Mouse (Mus musculus): ENCODE measurements around the gene Clmn. TPM values are rescaled to one million over a fixed set of nuclear protein-coding genes. Genes with fewer than 3 reads are reported as not detected.

The Clmn gene
- polyA plus RNA-seq, 1 experiment from 2014 or later = 1.2 TPM

- no peak for ATAC-seq (ENCODE audit: low read depth)
- WGBS = 64% methylated on average over 8 of the region's 8 CpGs
- peaks cover 31% of the 10 kb centered on the region for H3K4me1 ChIP-seq (replicated peaks)
Measured at GRCm38 (mm10) chr12:104822151-104822550, 42.7 kb downstream of the Clmn start.

DNA sequence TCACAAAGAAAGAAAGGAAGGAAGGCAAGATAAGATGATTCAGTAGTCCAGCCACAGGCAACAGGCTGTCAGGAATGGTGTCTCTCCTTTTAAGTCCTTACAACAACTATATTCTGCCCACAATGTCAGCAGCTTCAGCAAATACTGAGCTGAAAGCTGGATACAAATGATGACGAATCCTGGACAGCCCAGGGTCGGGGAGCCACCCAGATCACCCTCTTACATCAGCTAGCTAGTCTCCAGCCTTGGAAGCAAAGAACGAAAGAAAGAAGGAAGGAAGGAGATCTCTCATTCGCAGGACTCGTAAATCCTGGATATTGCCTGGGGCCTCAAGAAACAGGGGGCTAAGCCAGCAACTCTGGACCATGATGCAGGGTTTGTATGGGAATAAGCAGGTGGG lies 44.8 kb downstream of the Clmn start:
- Histone ChIP-seq H3K27ac (replicated peaks) (no peak overlapping the region), H3K9ac (no peak overlapping the region), H3K4me1 (replicated peaks) (peaks cover 23% of the 10 kb centered on the region), H3K4me3 (no peak overlapping the region), H3K36me3 (no peaks in the 10 kb centered on the region), H3K27me3 (0 out of 2 replicates have a peak, but pooled peaks cover 3% of the 10 kb centered on the region), H3K9me3 (no peaks in the 10 kb centered on the region), H3K4me2 (no peak overlapping the region)
- ATAC-seq (ENCODE audit: low read depth) = no peak
- WGBS = 81% methylated on average over 5 of the region's 5 CpGs

More at GRCm38 (mm10) chr12:104822151-104822550, 42.7 kb downstream of the Clmn start:
- Histone ChIP-seq H3K9ac (no peak overlapping the region), H3K36me3 (no peaks in the 10 kb centered on the region), H3K27ac (replicated peaks) (no peak overlapping the region), H3K4me2 (no peak overlapping the region), H3K27me3 (0 out of 2 replicates have a peak, but pooled peaks cover 3% of the 10 kb centered on the region), H3K4me3 (no peak overlapping the region), H3K9me3 (no peaks in the 10 kb centered on the region)

- H3K4me1 ChIP-seq (replicated peaks) = peaks cover 20% of the 10 kb centered on the region
- no peaks in the 10 kb centered on the region for H3K9me3 ChIP-seq
- H3K4me2 ChIP-seq = no peak overlapping the region
- 0 out of 2 replicates have a peak, but pooled peaks cover 3% of the 10 kb centered on the region for H3K27me3 ChIP-seq
- no peak overlapping the region for H3K27ac ChIP-seq (replicated peaks)
- 61% methylated on average over 8 of the region's 8 CpGs for WGBS
- H3K36me3 ChIP-seq = no peaks in the 10 kb centered on the region
- no peak overlapping the region for H3K4me3 ChIP-seq
- no peak for ATAC-seq (ENCODE audit: low read depth)
- H3K9ac ChIP-seq = no peak overlapping the region
Measured at GRCm38 (mm10) chr12:104819050-104819449, 45.8 kb downstream of the Clmn start.

- Histone ChIP-seq H3K9ac (no peak overlapping the region), H3K27ac (replicated peaks) (no peak overlapping the region), H3K4me3 (no peak overlapping the region), H3K27me3 (0 out of 2 replicates have a peak, but pooled peaks cover 3% of the 10 kb centered on the region), H3K4me2 (no peak overlapping the region), H3K9me3 (no peaks in the 10 kb centered on the region), H3K4me1 (replicated peaks) (peaks cover 24% of the 10 kb centered on the region), H3K36me3 (no peaks in the 10 kb centered on the region)
- 75% methylated on average over 7 of the region's 7 CpGs for WGBS
- ATAC-seq (ENCODE audit: low read depth) = no peak
Measured at GRCm38 (mm10) chr12:104818057-104818456, 46.8 kb downstream of the Clmn start.

DNA sequence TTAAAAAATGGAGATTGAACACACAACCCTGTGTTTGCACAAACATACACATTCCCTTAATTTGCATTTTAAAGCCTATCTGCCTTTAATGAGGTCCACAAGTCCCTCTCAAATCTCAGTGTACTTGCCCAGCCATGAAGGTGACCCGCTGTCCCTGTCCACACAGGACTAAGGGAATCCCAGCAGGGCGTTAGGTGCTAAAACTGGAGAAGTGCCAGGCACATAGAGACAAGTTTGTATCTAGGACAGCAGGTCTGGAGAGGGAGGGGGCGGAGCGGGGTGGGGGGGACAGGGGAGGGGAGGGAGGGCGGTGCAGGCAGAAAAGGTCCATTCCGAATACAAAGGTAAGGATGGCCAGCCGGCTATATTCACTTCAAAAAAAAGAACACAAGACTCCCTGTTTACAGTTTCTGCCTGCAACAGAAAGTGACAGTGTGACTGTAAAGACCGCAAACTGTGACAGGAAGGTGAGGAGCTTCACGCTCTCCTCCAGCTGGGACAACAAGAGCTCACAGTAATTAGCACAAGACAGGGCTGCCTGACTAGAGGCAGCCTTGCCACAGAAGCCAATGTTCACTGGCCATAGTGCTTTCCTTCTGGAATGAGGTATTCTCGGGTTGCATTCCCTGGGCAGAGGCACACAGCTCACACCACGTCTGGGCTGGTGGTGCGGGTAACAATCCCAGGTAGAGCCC lies 47.6 kb downstream of the Clmn start:
- 20% methylated on average over 12 of the region's 12 CpGs for WGBS
- Histone ChIP-seq H3K27ac (replicated peaks) (no peak overlapping the region), H3K9ac (peak overlapping the region; percentile 36; the same call in 1 of the 2 replicates), H3K27me3 (no peaks in the 10 kb centered on the region), H3K4me1 (replicated peaks) (peaks cover 24% of the 10 kb centered on the region), H3K4me3 (no peak overlapping the region), H3K9me3 (no peaks in the 10 kb centered on the region), H3K36me3 (no peaks in the 10 kb centered on the region), H3K4me2 (no peak overlapping the region)
- no peak for ATAC-seq (ENCODE audit: low read depth)

- Histone ChIP-seq H3K4me3 (no peak overlapping the region), H3K9me3 (no peaks in the 10 kb centered on the region), H3K4me2 (no peak overlapping the region), H3K27ac (replicated peaks) (no peak overlapping the region), H3K27me3 (no peaks in the 10 kb centered on the region), H3K9ac (no peak overlapping the region), H3K36me3 (no peaks in the 10 kb centered on the region), H3K4me1 (replicated peaks) (peaks cover 36% of the 10 kb centered on the region)
- 49% methylated on average over 7 of the region's 7 CpGs for WGBS
- ATAC-seq (ENCODE audit: low read depth) = no peak
Measured at GRCm38 (mm10) chr12:104814291-104814690, 50.6 kb downstream of the Clmn start.

- Histone ChIP-seq H3K4me3 (no peak overlapping the region), H3K4me2 (no peak overlapping the region), H3K27ac (replicated peaks) (no peak overlapping the region), H3K4me1 (replicated peaks) (peaks cover 35% of the 10 kb centered on the region), H3K27me3 (no peaks in the 10 kb centered on the region), H3K9ac (no peak overlapping the region), H3K9me3 (no peaks in the 10 kb centered on the region), H3K36me3 (no peaks in the 10 kb centered on the region)
- 74% methylated on average over 13 of the region's 13 CpGs for WGBS
- ATAC-seq (ENCODE audit: low read depth) = no peak
Measured at GRCm38 (mm10) chr12:104813762-104814161, 51.1 kb downstream of the Clmn start.

- Histone ChIP-seq H3K4me3 (no peak overlapping the region), H3K27ac (replicated peaks) (no peak overlapping the region), H3K4me2 (no peak overlapping the region), H3K9ac (no peak overlapping the region), H3K9me3 (no peaks in the 10 kb centered on the region), H3K27me3 (no peaks in the 10 kb centered on the region), H3K4me1 (replicated peaks) (peaks cover 38% of the 10 kb centered on the region), H3K36me3 (no peaks in the 10 kb centered on the region)
- ATAC-seq (ENCODE audit: low read depth) = no peak
- WGBS = 80% methylated on average over 4 of the region's 4 CpGs
Measured at GRCm38 (mm10) chr12:104812711-104813110, 52.2 kb downstream of the Clmn start.

GRCm38 (mm10) chr12:104810923-104811443 lies 53.9 kb downstream of the Clmn start:
- Histone ChIP-seq H3K9me3 (no peaks in the 10 kb centered on the region), H3K4me3 (no peak overlapping the region), H3K27me3 (no peaks in the 10 kb centered on the region), H3K9ac (no peak overlapping the region), H3K36me3 (no peaks in the 10 kb centered on the region), H3K4me2 (no peak overlapping the region), H3K27ac (replicated peaks) (no peak overlapping the region), H3K4me1 (replicated peaks) (peaks cover 41% of the 10 kb centered on the region)
- 40% methylated on average over 7 of the region's 7 CpGs for WGBS
- ATAC-seq (ENCODE audit: low read depth) = no peak

- no peak overlapping the region for H3K27ac ChIP-seq (replicated peaks)
- ATAC-seq (ENCODE audit: low read depth) = no peak
Measured at GRCm38 (mm10) chr12:104808421-104809067, 56.3 kb downstream of the Clmn start.

DNA sequence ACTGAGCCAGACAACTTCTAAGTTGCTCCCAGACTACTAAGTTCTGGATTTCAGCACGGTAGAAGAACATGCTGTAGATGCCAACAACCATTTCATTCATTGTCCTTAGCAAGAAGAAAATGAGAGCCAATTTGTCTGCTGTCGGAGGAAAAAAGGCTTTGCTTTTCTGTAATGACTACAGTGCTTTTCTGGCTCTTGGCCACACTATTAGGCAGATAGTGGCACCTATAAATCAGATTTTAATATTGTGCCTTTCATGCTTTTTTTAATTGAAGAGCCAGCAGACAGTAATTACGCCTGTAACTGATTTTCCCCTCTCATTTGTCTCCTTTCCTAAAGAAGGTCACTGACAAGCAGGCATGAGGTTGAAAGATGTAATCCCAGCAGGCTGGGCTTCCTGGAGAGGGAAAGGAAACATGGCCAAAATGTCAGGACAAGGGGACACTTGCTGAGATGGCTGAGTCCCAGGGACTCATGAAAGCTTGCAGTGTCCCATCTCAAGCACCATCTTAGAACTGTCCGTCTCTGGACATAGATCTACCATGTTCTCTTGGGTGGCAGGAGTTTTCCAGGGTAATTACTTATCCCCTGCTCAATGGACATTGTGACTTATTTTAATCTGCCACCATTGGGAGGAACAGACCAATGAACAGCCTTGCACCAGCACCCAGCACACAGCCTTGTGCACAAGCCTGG lies 58.0 kb downstream of the Clmn start:
- Histone ChIP-seq H3K36me3 (no peaks in the 10 kb centered on the region), H3K4me3 (no peak overlapping the region), H3K27me3 (no peaks in the 10 kb centered on the region), H3K4me2 (no peak overlapping the region), H3K9me3 (no peaks in the 10 kb centered on the region), H3K27ac (replicated peaks) (0 out of 2 replicates have a peak overlapping the region, but pooled peaks have one; percentile 18), H3K4me1 (replicated peaks) (peaks cover 44% of the 10 kb centered on the region), H3K9ac (no peak overlapping the region)
- ATAC-seq (ENCODE audit: low read depth) = peak; percentile 42; the same call in 1 of the 2 replicates
- 35% methylated on average over 4 of the region's 4 CpGs for WGBS

More at GRCm38 (mm10) chr12:104808421-104809067, 56.3 kb downstream of the Clmn start:
- Histone ChIP-seq H3K4me2 (no peak overlapping the region), H3K27me3 (no peaks in the 10 kb centered on the region), H3K9ac (no peak overlapping the region), H3K9me3 (no peaks in the 10 kb centered on the region), H3K4me1 (replicated peaks) (peaks cover 31% of the 10 kb centered on the region), H3K4me3 (no peak overlapping the region), H3K36me3 (no peaks in the 10 kb centered on the region)
- WGBS = 58% methylated on average over 17 of the region's 17 CpGs

Data from neural tube, embryonic 13.5 days (tissue).